Mouse (Mus musculus): ENCODE results near the gene AU040320. TPM values are rescaled to one million over a fixed set of nuclear protein-coding genes. Genes with fewer than 3 reads are reported as not detected.

Gene AU040320
- total RNA-seq, 2 experiments from 2014 or later: 30.9 to 32.1 TPM

GRCm38 (mm10) chr4:126750046-126750683 lies 3.2 kb upstream of the AU040320 start:
- DNase-seq: peak; percentile 65 to 69

- no peak for DNase-seq
Observed at GRCm38 (mm10) chr4:126750863-126751555, 2.3 kb upstream of the AU040320 start.

- DNase-seq: no peak
Observed at GRCm38 (mm10) chr4:126751556-126752023, 1.8 kb upstream of the AU040320 start.

GRCm38 (mm10) chr4:126752024-126752607 lies 1.2 kb upstream of the AU040320 start:
- DNase-seq: peak in 1 of 2 experiments; percentile 18

GRCm38 (mm10) chr4:126752608-126753141 lies 669 bp upstream of the AU040320 start:
- no peak for DNase-seq

GRCm38 (mm10) chr4:126754231-126754611 lies 877 bp downstream of the AU040320 start:
- DNase-seq: no peak

GRCm38 (mm10) chr4:126754736-126755374 lies 1.5 kb downstream of the AU040320 start:
- no peak for DNase-seq

- DNase-seq: peak; percentile 39 to 48
Observed at GRCm38 (mm10) chr4:126756766-126757165, 3.4 kb downstream of the AU040320 start.

GRCm38 (mm10) chr4:126758299-126758698 lies 5.0 kb downstream of the AU040320 start:
- DNase-seq: no peak

GRCm38 (mm10) chr4:126759435-126759834 lies 6.1 kb downstream of the AU040320 start:
- no peak for DNase-seq

- no peak for DNase-seq
Observed at GRCm38 (mm10) chr4:126762586-126763359, 9.4 kb downstream of the AU040320 start.

GRCm38 (mm10) chr4:126763483-126763882 lies 10.1 kb downstream of the AU040320 start:
- DNase-seq: no peak

- DNase-seq: no peak
Observed at GRCm38 (mm10) chr4:126769800-126770563, 16.6 kb downstream of the AU040320 start.

- no peak for DNase-seq
Observed at GRCm38 (mm10) chr4:126770831-126771230, 17.5 kb downstream of the AU040320 start.

- no peak for DNase-seq
Observed at GRCm38 (mm10) chr4:126773871-126774270, 20.5 kb downstream of the AU040320 start.

- no peak for DNase-seq
Observed at GRCm38 (mm10) chr4:126775182-126775581, 21.8 kb downstream of the AU040320 start.

- no peak for DNase-seq
Observed at GRCm38 (mm10) chr4:126779148-126779581, 25.8 kb downstream of the AU040320 start.

GRCm38 (mm10) chr4:126779826-126780775 lies 26.8 kb downstream of the AU040320 start:
- DNase-seq: no peak

- DNase-seq: no peak
Observed at GRCm38 (mm10) chr4:126781871-126782270, 28.5 kb downstream of the AU040320 start.

- no peak for DNase-seq
Observed at GRCm38 (mm10) chr4:126782512-126782911, 29.2 kb downstream of the AU040320 start.

All from heart, adult 18-20 months (tissue).